Mouse (Mus musculus) right cerebral cortex, postnatal 4 days (tissue): ENCODE measurements around the gene B430305J03Rik.

ENCODE experiments used
- DNase-seq: peaks from one replicate; pipeline ENCODE4 v3.0.0-alpha.2; 2022

The B430305J03Rik gene

GRCm38 (mm10) chr3:61348036-61348614, 17.6 kb downstream of the B430305J03Rik start:
- DNase-seq, result no peak

GRCm38 (mm10) chr3:61345636-61346035, 20.1 kb downstream of the B430305J03Rik start:
- no peak for DNase-seq

- DNase-seq, result no peak
Observed at GRCm38 (mm10) chr3:61344031-61344430, 21.7 kb downstream of the B430305J03Rik start.

- no peak for DNase-seq
Observed at GRCm38 (mm10) chr3:61340321-61340720, 25.4 kb downstream of the B430305J03Rik start.

GRCm38 (mm10) chr3:61337230-61337629, 28.5 kb downstream of the B430305J03Rik start:
- DNase-seq, result no peak

- DNase-seq, result no peak
Observed at GRCm38 (mm10) chr3:61336205-61336604, 29.5 kb downstream of the B430305J03Rik start.

- no peak for DNase-seq
Observed at GRCm38 (mm10) chr3:61321632-61322031, 44.1 kb downstream of the B430305J03Rik start.

- DNase-seq, result no peak
Observed at GRCm38 (mm10) chr3:61320031-61320430, 45.7 kb downstream of the B430305J03Rik start.

- no peak for DNase-seq
Observed at GRCm38 (mm10) chr3:61315002-61315401, 50.7 kb downstream of the B430305J03Rik start.
